Mouse (Mus musculus): ENCODE results near the gene Mdm2. TPM values are rescaled to one million over a fixed set of nuclear protein-coding genes. Genes with fewer than 3 reads are reported as not detected.

Gene Mdm2
- polyA plus RNA-seq, 1 experiment from 2014 or later, result 51.2 TPM

- H3K9ac ChIP-seq (ENCODE audit: low read length), result no peak overlapping the region
- no peak for ATAC-seq (ENCODE audit: low read depth)
- no peaks in the 10 kb centered on the region; the same call in 1 of the 2 replicates for H3K4me1 ChIP-seq (replicated peaks; ENCODE audit: control insufficient read depth, insufficient read depth, low read length)
- no peaks in the 10 kb centered on the region for H3K9me3 ChIP-seq (ENCODE audit: control insufficient read depth, low read length)
- 91% methylated on average over 7 of the region's 7 CpGs for WGBS
- no peaks in the 10 kb centered on the region for H3K27me3 ChIP-seq (ENCODE audit: control insufficient read depth, insufficient read depth, low read depth, low read length)
- H3K4me2 ChIP-seq (ENCODE audit: low read depth, low read length), result no peak overlapping the region
- H3K4me3 ChIP-seq (ENCODE audit: low read length), result no peak overlapping the region
- H3K27ac ChIP-seq (ENCODE audit: low read length), result peak overlapping the region; percentile 72
- no peaks in the 10 kb centered on the region for H3K36me3 ChIP-seq (ENCODE audit: control insufficient read depth, insufficient read depth, low read length)
Measured at GRCm38 (mm10) chr10:117730140-117730539, 19.6 kb upstream of the Mdm2 start.

- Histone ChIP-seq H3K4me3 (ENCODE audit: low read length) (no peak overlapping the region), H3K4me2 (ENCODE audit: low read depth, low read length) (no peak overlapping the region), H3K36me3 (ENCODE audit: control insufficient read depth, insufficient read depth, low read length) (no peaks in the 10 kb centered on the region), H3K9me3 (ENCODE audit: control insufficient read depth, low read length) (no peaks in the 10 kb centered on the region), H3K27ac (ENCODE audit: low read length) (peak overlapping the region; percentile 91), H3K9ac (ENCODE audit: low read length) (no peak overlapping the region), H3K27me3 (ENCODE audit: control insufficient read depth, insufficient read depth, low read depth, low read length) (no peaks in the 10 kb centered on the region), H3K4me1 (replicated peaks; ENCODE audit: control insufficient read depth, insufficient read depth, low read length) (no peaks in the 10 kb centered on the region; the same call in 1 of the 2 replicates)
- ATAC-seq (ENCODE audit: low read depth), result peak; percentile 90
- WGBS, result 36% methylated on average over 11 of the region's 11 CpGs
Measured at GRCm38 (mm10) chr10:117729139-117729814, 18.7 kb upstream of the Mdm2 start.

GRCm38 (mm10) chr10:117728574-117728973 is 18.0 kb upstream of the Mdm2 start:
- 71% methylated on average over 5 of the region's 5 CpGs for WGBS
- Histone ChIP-seq H3K4me1 (replicated peaks; ENCODE audit: control insufficient read depth, insufficient read depth, low read length) (no peaks in the 10 kb centered on the region; the same call in 1 of the 2 replicates), H3K9me3 (ENCODE audit: control insufficient read depth, low read length) (no peaks in the 10 kb centered on the region), H3K9ac (ENCODE audit: low read length) (no peak overlapping the region), H3K36me3 (ENCODE audit: control insufficient read depth, insufficient read depth, low read length) (no peaks in the 10 kb centered on the region), H3K27me3 (ENCODE audit: control insufficient read depth, insufficient read depth, low read depth, low read length) (no peaks in the 10 kb centered on the region), H3K27ac (ENCODE audit: low read length) (peak overlapping the region; percentile 91), H3K4me3 (ENCODE audit: low read length) (no peak overlapping the region), H3K4me2 (ENCODE audit: low read depth, low read length) (no peak overlapping the region)
- no peak for ATAC-seq (ENCODE audit: low read depth)

GRCm38 (mm10) chr10:117727518-117728110 is 17.1 kb upstream of the Mdm2 start:
- ATAC-seq (ENCODE audit: low read depth), result no peak
- no peak overlapping the region for H3K4me3 ChIP-seq (ENCODE audit: low read length)
- WGBS, result 61% methylated on average over 9 of the region's 9 CpGs
- H3K9ac ChIP-seq (ENCODE audit: low read length), result no peak overlapping the region
- H3K36me3 ChIP-seq (ENCODE audit: control insufficient read depth, insufficient read depth, low read length), result no peaks in the 10 kb centered on the region
- no peaks in the 10 kb centered on the region for H3K9me3 ChIP-seq (ENCODE audit: control insufficient read depth, low read length)
- no peaks in the 10 kb centered on the region; the same call in 1 of the 2 replicates for H3K4me1 ChIP-seq (replicated peaks; ENCODE audit: control insufficient read depth, insufficient read depth, low read length)
- H3K27ac ChIP-seq (ENCODE audit: low read length), result no peak overlapping the region
- H3K4me2 ChIP-seq (ENCODE audit: low read depth, low read length), result no peak overlapping the region
- H3K27me3 ChIP-seq (ENCODE audit: control insufficient read depth, insufficient read depth, low read depth, low read length), result no peaks in the 10 kb centered on the region

GRCm38 (mm10) chr10:117726888-117727385 is 16.4 kb upstream of the Mdm2 start:
- no peaks in the 10 kb centered on the region for H3K27me3 ChIP-seq (ENCODE audit: control insufficient read depth, insufficient read depth, low read depth, low read length)
- H3K27ac ChIP-seq (ENCODE audit: low read length), result no peak overlapping the region
- no peaks in the 10 kb centered on the region for H3K36me3 ChIP-seq (ENCODE audit: control insufficient read depth, insufficient read depth, low read length)
- ATAC-seq (ENCODE audit: low read depth), result no peak
- H3K4me2 ChIP-seq (ENCODE audit: low read depth, low read length), result no peak overlapping the region
- no peak overlapping the region for H3K4me3 ChIP-seq (ENCODE audit: low read length)
- H3K4me1 ChIP-seq (replicated peaks; ENCODE audit: control insufficient read depth, insufficient read depth, low read length), result no peaks in the 10 kb centered on the region; the same call in 1 of the 2 replicates
- no peaks in the 10 kb centered on the region for H3K9me3 ChIP-seq (ENCODE audit: control insufficient read depth, low read length)
- H3K9ac ChIP-seq (ENCODE audit: low read length), result no peak overlapping the region
- WGBS, result 93% methylated on average over 4 of the region's 4 CpGs

GRCm38 (mm10) chr10:117726350-117726749 is 15.8 kb upstream of the Mdm2 start:
- no peak overlapping the region for H3K27ac ChIP-seq (ENCODE audit: low read length)
- no peaks in the 10 kb centered on the region for H3K36me3 ChIP-seq (ENCODE audit: control insufficient read depth, insufficient read depth, low read length)
- no peak overlapping the region for H3K4me3 ChIP-seq (ENCODE audit: low read length)
- no peak for ATAC-seq (ENCODE audit: low read depth)
- no peak overlapping the region for H3K4me2 ChIP-seq (ENCODE audit: low read depth, low read length)
- H3K27me3 ChIP-seq (ENCODE audit: control insufficient read depth, insufficient read depth, low read depth, low read length), result no peaks in the 10 kb centered on the region
- no peak overlapping the region for H3K9ac ChIP-seq (ENCODE audit: low read length)
- H3K9me3 ChIP-seq (ENCODE audit: control insufficient read depth, low read length), result no peaks in the 10 kb centered on the region
- WGBS, result 85% methylated on average over 4 of the region's 4 CpGs
- H3K4me1 ChIP-seq (replicated peaks; ENCODE audit: control insufficient read depth, insufficient read depth, low read length), result no peaks in the 10 kb centered on the region; the same call in 1 of the 2 replicates

- no peak overlapping the region for H3K9ac ChIP-seq (ENCODE audit: low read length)
- H3K9me3 ChIP-seq (ENCODE audit: control insufficient read depth, low read length), result no peaks in the 10 kb centered on the region
- H3K4me1 ChIP-seq (replicated peaks; ENCODE audit: control insufficient read depth, insufficient read depth, low read length), result no peaks in the 10 kb centered on the region; the same call in 1 of the 2 replicates
- no peaks in the 10 kb centered on the region for H3K27me3 ChIP-seq (ENCODE audit: control insufficient read depth, insufficient read depth, low read depth, low read length)
- H3K27ac ChIP-seq (ENCODE audit: low read length), result no peak overlapping the region
- no peak overlapping the region for H3K4me3 ChIP-seq (ENCODE audit: low read length)
- no peak for ATAC-seq (ENCODE audit: low read depth)
- no peaks in the 10 kb centered on the region for H3K36me3 ChIP-seq (ENCODE audit: control insufficient read depth, insufficient read depth, low read length)
- WGBS, result 65% methylated on average over 7 of the region's 7 CpGs
- no peak overlapping the region for H3K4me2 ChIP-seq (ENCODE audit: low read depth, low read length)
Measured at GRCm38 (mm10) chr10:117725671-117726070, 15.1 kb upstream of the Mdm2 start.

- no peak for ATAC-seq (ENCODE audit: low read depth)
- no peaks in the 10 kb centered on the region for H3K9me3 ChIP-seq (ENCODE audit: control insufficient read depth, low read length)
- no peak overlapping the region for H3K4me3 ChIP-seq (ENCODE audit: low read length)
- no peaks in the 10 kb centered on the region; the same call in 1 of the 2 replicates for H3K4me1 ChIP-seq (replicated peaks; ENCODE audit: control insufficient read depth, insufficient read depth, low read length)
- no peak overlapping the region for H3K9ac ChIP-seq (ENCODE audit: low read length)
- no peaks in the 10 kb centered on the region for H3K27me3 ChIP-seq (ENCODE audit: control insufficient read depth, insufficient read depth, low read depth, low read length)
- WGBS, result 87% methylated on average over 3 of the region's 3 CpGs
- no peaks in the 10 kb centered on the region for H3K36me3 ChIP-seq (ENCODE audit: control insufficient read depth, insufficient read depth, low read length)
- H3K4me2 ChIP-seq (ENCODE audit: low read depth, low read length), result no peak overlapping the region
- no peak overlapping the region for H3K27ac ChIP-seq (ENCODE audit: low read length)
Measured at GRCm38 (mm10) chr10:117724804-117725361, 14.3 kb upstream of the Mdm2 start.

- Histone ChIP-seq H3K36me3 (ENCODE audit: control insufficient read depth, insufficient read depth, low read length) (no peaks in the 10 kb centered on the region), H3K4me1 (replicated peaks; ENCODE audit: control insufficient read depth, insufficient read depth, low read length) (no peaks in the 10 kb centered on the region; the same call in 1 of the 2 replicates), H3K9ac (ENCODE audit: low read length) (no peak overlapping the region), H3K4me2 (ENCODE audit: low read depth, low read length) (no peak overlapping the region), H3K4me3 (ENCODE audit: low read length) (no peak overlapping the region), H3K27me3 (ENCODE audit: control insufficient read depth, insufficient read depth, low read depth, low read length) (no peaks in the 10 kb centered on the region), H3K27ac (ENCODE audit: low read length) (no peak overlapping the region), H3K9me3 (ENCODE audit: control insufficient read depth, low read length) (no peaks in the 10 kb centered on the region)
- no peak for ATAC-seq (ENCODE audit: low read depth)
- WGBS, result 68% methylated on average over 5 of the region's 5 CpGs
Measured at GRCm38 (mm10) chr10:117724136-117724718, 13.7 kb upstream of the Mdm2 start.

All from lung, embryonic 16.5 days (tissue).